Mouse (Mus musculus): ENCODE data around the gene Melk.

Melk gene

DNA sequence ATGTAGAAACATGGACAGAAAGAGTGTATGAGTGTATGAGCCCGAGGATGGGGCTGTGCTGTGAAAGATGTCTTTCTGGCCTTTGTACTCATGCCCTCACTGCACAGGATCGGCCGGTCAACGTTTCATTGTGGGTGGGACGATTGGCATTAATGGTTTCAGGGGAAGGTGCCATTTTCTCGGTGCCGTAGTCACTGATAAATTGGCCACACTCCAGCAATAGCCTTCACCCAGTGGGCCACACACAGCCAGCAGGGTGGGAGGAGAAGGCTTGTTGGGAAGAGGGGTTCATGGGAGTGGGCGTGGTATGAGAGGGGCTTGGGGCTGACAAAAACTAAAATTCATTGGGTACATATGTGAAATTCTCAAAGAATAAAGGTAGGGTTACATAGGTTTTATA, 34.3 kb downstream of the Melk start:
- DNase-seq, result peak; percentile 69

DNA sequence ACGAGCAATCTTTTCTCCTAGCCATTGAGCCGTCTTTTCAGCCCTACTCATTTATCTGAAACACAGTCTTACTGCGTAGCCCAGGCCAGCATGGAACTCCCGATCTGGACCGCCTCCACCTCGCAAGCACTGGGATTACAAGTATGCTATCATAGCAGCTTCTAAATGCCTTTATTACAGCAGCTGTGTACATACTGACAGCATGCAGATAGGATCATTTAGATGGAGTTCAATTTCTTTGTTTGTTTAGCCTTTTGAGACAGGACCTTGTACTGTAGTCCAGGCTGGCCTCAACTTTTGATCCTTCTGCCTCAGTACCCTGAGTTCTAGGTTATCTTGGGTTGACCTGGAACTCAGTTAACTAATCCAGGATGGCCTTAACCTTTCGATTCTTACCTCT, 61.0 kb downstream of the Melk start:
- no peak for DNase-seq

DNA sequence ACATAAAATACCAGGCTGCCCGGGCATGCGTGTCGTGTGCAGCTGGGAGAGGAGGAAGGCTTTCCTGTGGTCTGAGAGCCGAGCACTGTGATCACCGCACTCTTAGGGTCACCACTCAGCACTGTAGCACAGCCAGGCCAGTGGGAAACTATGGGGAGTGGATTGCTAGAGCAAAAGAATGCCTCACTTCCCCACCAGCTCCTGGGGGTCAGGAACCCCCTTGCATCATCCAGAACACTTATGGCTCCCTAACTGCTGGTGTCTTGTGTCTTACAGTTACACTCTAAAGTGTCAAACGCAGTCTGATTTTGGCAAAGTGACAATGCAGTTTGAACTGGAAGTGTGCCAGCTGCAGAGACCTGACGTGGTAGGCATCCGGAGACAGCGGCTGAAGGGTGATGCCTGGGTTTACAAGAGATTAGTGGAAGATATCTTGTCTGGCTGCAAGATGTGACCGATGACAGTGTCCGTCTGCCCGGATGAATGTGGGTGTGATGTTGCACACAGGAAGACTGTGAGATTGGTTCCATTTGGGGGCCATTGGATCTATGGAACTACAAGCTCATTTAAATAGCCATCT, 62.8 kb downstream of the Melk start:
- DNase-seq, result no peak

DNA sequence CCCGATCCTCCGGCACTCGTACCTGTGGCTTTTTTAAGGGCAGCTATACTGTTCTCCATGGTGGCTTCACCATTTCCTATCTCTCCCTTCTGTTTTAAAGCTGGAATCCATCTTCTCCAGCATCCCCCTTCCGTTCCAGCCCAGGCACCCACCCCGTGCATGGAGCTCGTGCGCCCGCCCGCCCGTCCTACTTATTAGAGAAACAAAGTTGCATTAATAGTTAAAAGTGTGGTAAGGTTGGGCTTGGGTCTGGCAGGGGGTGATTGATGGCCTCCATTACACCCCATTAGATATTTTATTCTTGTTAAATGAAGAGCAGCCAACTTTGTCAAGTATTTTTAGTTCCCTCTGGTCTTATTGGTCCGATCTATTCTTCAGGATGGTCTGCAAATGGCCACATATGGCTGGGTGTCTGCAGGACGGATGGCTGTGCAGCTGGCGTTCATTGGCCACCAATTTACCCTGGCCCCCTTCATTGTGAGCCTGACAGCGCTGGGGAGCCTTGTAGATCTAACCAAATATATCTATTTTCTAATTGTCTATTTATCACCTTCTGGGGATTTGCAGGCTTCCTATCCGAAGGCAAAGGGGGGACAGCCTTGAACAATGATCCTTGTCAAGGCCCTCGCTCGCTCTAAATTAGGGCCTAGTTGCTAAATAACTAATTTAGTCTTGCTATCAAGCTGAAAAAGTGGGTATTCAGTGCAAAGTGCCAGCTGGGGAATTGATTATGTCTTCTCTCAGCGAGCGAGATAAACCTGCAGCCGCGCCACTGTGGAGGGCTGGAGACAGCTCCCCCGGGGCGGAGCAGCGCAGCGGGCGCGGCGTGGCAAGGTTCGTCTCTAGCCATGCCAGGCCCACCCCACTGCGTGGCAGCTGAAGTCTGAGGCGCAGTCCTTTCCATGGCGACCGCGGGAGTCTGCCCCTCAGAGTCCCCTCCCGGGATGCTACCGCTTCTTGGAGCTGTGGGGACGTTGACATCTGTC, 91.8 kb downstream of the Melk start:
- DNase-seq, result no peak

DNA sequence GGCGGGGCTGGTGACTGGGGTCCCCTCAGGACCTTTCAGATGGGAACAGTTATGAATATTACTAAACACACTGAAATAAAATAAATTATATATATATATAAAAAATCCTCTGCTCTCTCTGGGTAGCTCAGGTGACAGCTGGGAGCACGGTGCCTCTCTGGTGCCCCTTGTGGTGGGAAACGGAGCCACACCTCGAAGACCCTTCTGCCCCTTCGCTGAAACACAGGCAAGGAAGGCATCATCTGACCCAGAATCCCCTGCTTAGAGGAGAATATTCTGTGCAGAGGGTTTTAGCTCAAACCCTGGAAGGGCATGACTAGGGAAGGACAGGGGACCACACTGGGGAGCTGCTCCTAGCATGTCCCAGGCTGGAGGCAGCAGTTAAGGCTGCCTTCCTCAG, 101.9 kb downstream of the Melk start:
- no peak for DNase-seq

DNA sequence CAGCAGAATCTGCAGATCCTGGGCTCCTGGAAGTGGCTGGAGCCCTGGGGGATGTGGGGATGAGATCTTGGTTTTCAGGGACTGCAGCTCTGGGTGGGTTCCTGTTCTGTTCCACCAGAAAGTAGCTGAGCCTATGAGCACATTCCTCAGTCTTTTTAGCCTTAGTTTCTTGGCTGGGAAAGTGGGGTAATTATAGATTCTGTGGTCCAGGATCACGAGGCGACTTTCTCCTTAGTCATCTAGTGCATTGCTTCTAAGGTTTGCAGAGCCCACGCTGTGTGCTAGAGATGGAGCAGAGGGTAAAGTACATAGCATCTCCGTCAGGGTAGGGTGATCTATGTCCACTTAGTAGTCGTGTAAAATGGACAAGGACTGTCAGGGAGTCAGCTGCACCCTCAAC, 103.8 kb downstream of the Melk start:
- DNase-seq, result no peak

All from heart, adult 11 months (tissue).